In genomic region chr10:78244438-78245224, GRCm38 (mm10) we compare ENCODE assay signal across 7 mouse cellular contexts. TPM values are rescaled to one million over a fixed set of nuclear protein-coding genes. Genes with fewer than 3 reads are reported as not detected.
DNase-seq lines count a peak whose midpoint lies in the region; ATAC-seq lines count a peak whose summit lies in the region.

Gene Trappc10, minus strand, starts transcription at chr10:78244641.

- peak within 1 kb of the TSS; percentile 83 for H3K4me3 ChIP-seq in intestine, embryonic 15.5 days (replicated peaks)
- H3K4me3 ChIP-seq in midbrain, embryonic 10.5 days = peak within 1 kb of the TSS; percentile 95

- H3K36me3 ChIP-seq in intestine, embryonic 15.5 days = no peaks in the 10 kb centered on the region
- H3K36me3 ChIP-seq in midbrain, embryonic 10.5 days = no peaks in the 10 kb centered on the region

- H3K27ac ChIP-seq in intestine, embryonic 15.5 days = peak within 1 kb of the TSS; percentile 68
- H3K27ac ChIP-seq in midbrain, embryonic 10.5 days (replicated peaks) = peak within 1 kb of the TSS; percentile 87

- WGBS in intestine, embryonic 15.5 days = under 1% methylated on average over 73 of the region's 74 CpGs
- WGBS in midbrain, embryonic 10.5 days = under 1% methylated on average over 74 of the region's 74 CpGs

- no peaks in the 10 kb centered on the region for H3K9me3 ChIP-seq in intestine, embryonic 15.5 days
- no peaks in the 10 kb centered on the region for H3K9me3 ChIP-seq in midbrain, embryonic 10.5 days (replicated peaks)

- H3K4me1 ChIP-seq in intestine, embryonic 15.5 days (replicated peaks) = peaks cover 17% of the 10 kb centered on the region
- peaks cover 23% of the 10 kb centered on the region for H3K4me1 ChIP-seq in midbrain, embryonic 10.5 days

- H3K4me2 ChIP-seq in intestine, embryonic 15.5 days (replicated peaks) = peak within 1 kb of the TSS; percentile 97

- H3K9ac ChIP-seq in intestine, embryonic 15.5 days = peak within 1 kb of the TSS; percentile 86

- peak; percentile 89 to 92 for DNase-seq in adrenal gland, adult 18-20 months (ENCODE audit: low spot score in 2 of 2)
- peak; percentile 94 for DNase-seq in embryo, embryonic 11 days
- DNase-seq in gastrocnemius, postnatal 36 days = peak; percentile 82 to 84
- DNase-seq in left cerebral cortex, postnatal 25 days (ENCODE audit: low spot score in 2 of 2) = peak; percentile 88 to 91
- DNase-seq in midbrain, embryonic 10.5 days (ENCODE audit: low spot score) = peak; percentile 88
- DNase-seq in right cerebral cortex, postnatal 4 days = peak; percentile 85

- peak; percentile 97 for ATAC-seq in intestine, embryonic 15.5 days

- no peaks in the 10 kb centered on the region for H3K27me3 ChIP-seq in intestine, embryonic 15.5 days (replicated peaks)
- peaks cover 6% of the 10 kb centered on the region; the same call in 1 of the 2 replicates for H3K27me3 ChIP-seq in midbrain, embryonic 10.5 days (ENCODE audit: low read depth, poor library complexity, severe bottlenecking)

- intact Hi-C loops in gastrocnemius, postnatal 36 days (cut with DNase I) = no loop called here
- intact Hi-C loops in left cerebral cortex, postnatal 25 days (cut with DNase I) = loop anchor here (10.0 kb wide), 1 partner anchor 330 kb away; the partner anchor contains the start of gene Ilvbl

RNA-seq across cellular contexts. Expression of gene Trappc10, which starts in this region (rescaled TPM):
- total RNA-seq in adrenal gland, adult 18-20 months (2021) = 10 to 100 TPM; 44.2 to 53.2 TPM
- total RNA-seq in gastrocnemius, postnatal 36 days (2021) = 10 to 100 TPM; 32.7 to 33.1 TPM
- polyA plus RNA-seq in intestine, embryonic 15.5 days (2015; fragmentation: Nextera tagmentation; extraction: Ambion mirVana) = 17.3 and 17.6 TPM in 2 replicates
- total RNA-seq in left cerebral cortex, postnatal 25 days (2021) = 10 to 100 TPM; 81.1 to 87.2 TPM
- 9.3 and 12.4 TPM in 2 replicates for polyA plus RNA-seq in midbrain, embryonic 10.5 days (2016; fragmentation: Nextera tagmentation; extraction: Ambion mirVana)

Comparison
In these comparisons a context has a peak if more than half of its experiments do, and no peak if none do; other contexts are left out.
1. Peak in every context shown above with its lines: DNase-seq, ATAC-seq, H3K4me3 ChIP-seq and H3K27ac ChIP-seq.